Mouse (Mus musculus) spleen, adult 2 months (tissue): ENCODE measurements around the gene Bhlhe23.

ENCODE experiments used
- CTCF ChIP-seq: fragments of 200-500 bp; IDR thresholded peaks from 2 replicates; pipeline ENCODE4 v1.5.1; 2011; ENCODE audit warnings: mild to moderate bottlenecking, inconsistent platforms; ENCODE audit not compliant: insufficient read depth, insufficient read length, insufficient replicate concordance; ENCODE audit errors: extremely low read depth
- POLR2A ChIP-seq: fragments of 200-500 bp; IDR thresholded peaks from 2 replicates; pipeline ENCODE4 v1.6.1; 2011; ENCODE audit warnings: low read depth, low read length, inconsistent platforms

- TF ChIP-seq CTCF: no peak
- TF ChIP-seq POLR2A: no peak
These were observed 48.6 kb upstream of the Bhlhe23 start for GRCm38 (mm10) chr2:180825147-180825941.
